Mouse (Mus musculus): ENCODE results near the gene Copb1. TPM values are rescaled to one million over a fixed set of nuclear protein-coding genes. Genes with fewer than 3 reads are reported as not detected.
A peak's percentile ranks its signal among the peaks of the same experiment; 100 is the strongest.

Gene Copb1
- polyA plus RNA-seq, 1 experiment, result 37.4 TPM

DNA sequence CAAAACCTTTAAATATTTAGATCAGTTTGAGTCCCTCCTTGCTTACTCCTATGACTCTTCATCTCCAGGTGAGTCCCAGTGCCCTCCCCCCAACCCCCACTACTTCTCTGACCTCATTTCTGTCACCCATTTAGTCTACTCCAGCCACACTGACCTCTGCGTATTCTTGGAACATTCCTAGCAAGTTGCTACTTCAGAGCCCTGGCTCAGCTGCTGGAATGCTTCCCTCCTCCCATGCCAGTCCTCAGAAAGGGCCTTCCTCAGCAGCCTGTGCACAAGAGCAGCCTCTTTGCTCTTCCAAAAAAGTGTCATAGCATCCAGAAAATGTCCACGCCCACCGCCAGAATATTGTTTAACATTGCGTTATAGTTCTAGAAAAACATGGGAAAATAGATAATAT, 84.5 kb downstream of the Copb1 start:
- no peak for TF ChIP-seq CTCF (conservative IDR thresholded peaks at IDR 0.05; ENCODE audit: insufficient read depth, insufficient read length, low read depth, low read length)
- TF ChIP-seq POLR2A (IDR thresholded peaks at IDR 0.05; ENCODE audit: low read depth, low read length), result no peak
- DNase-seq, result peak; percentile 82
- Histone ChIP-seq H3K4me1 (ENCODE audit: control insufficient read depth, insufficient read depth, low read length) (0 out of 2 replicates have a peak, but pooled peaks cover 6% of the 10 kb centered on the region), H3K27ac (ENCODE audit: insufficient read depth, low read depth, low read length) (no peak overlapping the region), H3K27me3 (replicated peaks; ENCODE audit: control insufficient read depth, insufficient read depth, low read length) (no peaks in the 10 kb centered on the region), H3K4me3 (ENCODE audit: insufficient read depth, low read depth, low read length) (no peak overlapping the region), H3K36me3 (ENCODE audit: control insufficient read depth, insufficient read depth, low read length) (no peaks in the 10 kb centered on the region)
- WGBS, result 80% methylated on average over 4 of the region's 4 CpGs

DNA sequence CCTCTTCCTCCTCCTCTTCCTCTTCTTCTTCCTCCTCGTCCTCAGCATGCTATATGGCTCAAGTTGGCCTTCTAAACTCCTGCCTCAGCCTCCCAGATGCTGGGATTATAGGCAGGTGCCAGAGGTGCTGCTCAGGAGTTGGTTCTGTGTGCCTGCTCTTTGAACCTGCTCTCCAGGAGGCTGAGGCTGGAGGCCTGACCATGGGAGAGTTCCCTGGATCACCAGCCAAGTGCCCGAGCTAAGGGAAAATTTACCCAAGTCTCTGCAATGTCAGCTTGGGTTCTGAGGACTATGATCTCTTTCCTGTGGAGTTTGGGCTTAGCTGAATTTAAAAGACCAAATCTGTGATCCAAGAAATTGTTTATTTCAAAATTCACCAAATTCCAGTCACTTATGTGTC, 85.1 kb downstream of the Copb1 start:
- H3K4me3 ChIP-seq (ENCODE audit: insufficient read depth, low read depth, low read length), result no peak overlapping the region
- TF ChIP-seq CTCF (conservative IDR thresholded peaks at IDR 0.05; ENCODE audit: insufficient read depth, insufficient read length, low read depth, low read length) (no peak), POLR2A (IDR thresholded peaks at IDR 0.05; ENCODE audit: low read depth, low read length) (no peak)
- H3K27me3 ChIP-seq (replicated peaks; ENCODE audit: control insufficient read depth, insufficient read depth, low read length), result no peaks in the 10 kb centered on the region
- WGBS, result 56% methylated on average over 2 of the region's 2 CpGs
- DNase-seq, result peak; percentile 90
- H3K4me1 ChIP-seq (ENCODE audit: control insufficient read depth, insufficient read depth, low read length), result 0 out of 2 replicates have a peak, but pooled peaks cover 6% of the 10 kb centered on the region
- H3K27ac ChIP-seq (ENCODE audit: insufficient read depth, low read depth, low read length), result no peak overlapping the region
- H3K36me3 ChIP-seq (ENCODE audit: control insufficient read depth, insufficient read depth, low read length), result no peaks in the 10 kb centered on the region

Other genes with a start within 250 kb of the Copb1 start
- gene Rras2, start 136.9 kb downstream of the Copb1 start, polyA plus RNA-seq (2012; rRNA removed), result 15.3 and 17.5 TPM in 2 replicates
- gene Psma1, start 21.4 kb upstream of the Copb1 start, polyA plus RNA-seq (2012; rRNA removed), result 88.7 and 115 TPM in 2 replicates
- gene Pde3b, start 160.6 kb upstream of the Copb1 start, polyA plus RNA-seq (2012; rRNA removed), result 5.6 and 8.9 TPM in 2 replicates